Mouse (Mus musculus) lung, adult 2 months (tissue): ENCODE measurements around the gene Nrip1. TPM values are rescaled to one million over a fixed set of nuclear protein-coding genes. Genes with fewer than 3 reads are reported as not detected.

ENCODE experiments used
- DNase-seq: peaks from one replicate; pipeline ENCODE4 v3.0.0; 2022
- H3K4me1 ChIP-seq: fragments of 200-500 bp; 2 replicates; pipeline ENCODE4 v1.6.1; 2011; ENCODE audit warnings: low read length; ENCODE audit not compliant: control insufficient read depth, insufficient read depth
- H3K4me3 ChIP-seq: fragments of 200-500 bp; replicated peaks from 2 replicates; pipeline ENCODE3; 2011; ENCODE audit warnings: low read depth, mild to moderate bottlenecking, control low read depth, low read length; ENCODE audit errors: extremely low read depth
- CTCF ChIP-seq: fragments of 200-500 bp; IDR thresholded peaks from 2 replicates; pipeline ENCODE4 v1.5.1; 2011; ENCODE audit warnings: mild to moderate bottlenecking, low read length, control low read depth; ENCODE audit not compliant: insufficient read depth
- POLR2A ChIP-seq: fragments of 200-500 bp; IDR thresholded peaks from 2 replicates; pipeline ENCODE4 v1.6.1; 2011; ENCODE audit warnings: low read depth, mild to moderate bottlenecking, control low read depth, low read length, borderline replicate concordance; ENCODE audit errors: extremely low read depth
- WGBS: fragments of 180-500 bp; shearing (Covaris S2); methylation state at CpG from one replicate; pipeline ENCODE4 v1.1.7; 2018; 5-methylcytosine and 5-hydroxymethylcytosine counted together
- polyA plus RNA-seq: library from polyadenylated mRNA; depleted of rRNA; stranded (reverse); fragments of >200 nt; gene quantifications from 2 replicates; pipeline ENCODE4 v1.2.3, GENCODE M21; 2012

Gene Nrip1
- polyA plus RNA-seq, 1 experiment: 8.0 TPM

GRCm38 (mm10) chr16:76293765-76294463, 79.7 kb downstream of the Nrip1 start:
- no peak for TF ChIP-seq POLR2A
- TF ChIP-seq CTCF: no peak
- WGBS: 84% methylated on average over 20 of the region's 20 CpGs
- Histone ChIP-seq H3K4me1 (peaks cover 2% of the 10 kb centered on the region; the same call in 1 of the 2 replicates), H3K4me3 (no peak overlapping the region)
- no peak for DNase-seq

DNA sequence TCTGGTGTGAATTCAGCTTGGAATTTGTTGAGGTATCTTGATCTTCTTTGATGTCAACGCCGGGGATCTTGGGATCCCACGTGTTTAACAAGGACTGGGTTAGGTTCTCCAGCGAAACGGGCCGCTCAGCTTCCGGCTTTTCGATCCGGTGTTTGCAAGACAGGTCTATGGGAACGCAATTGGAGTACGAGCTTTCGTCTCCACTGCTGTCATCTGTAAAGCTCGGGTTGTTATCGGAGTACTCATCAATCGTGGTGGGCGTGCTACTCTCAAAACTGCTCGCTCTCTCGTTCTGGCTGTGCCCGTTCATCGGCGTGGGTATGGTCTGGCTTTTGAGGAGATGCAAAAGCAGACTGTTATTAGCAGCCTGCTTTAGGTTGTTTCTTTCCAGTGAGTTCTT, 80.5 kb downstream of the Nrip1 start:
- 95% methylated on average over 21 of the region's 21 CpGs for WGBS
- Histone ChIP-seq H3K4me3 (no peak overlapping the region), H3K4me1 (peaks cover 2% of the 10 kb centered on the region; the same call in 1 of the 2 replicates)
- TF ChIP-seq POLR2A: no peak
- no peak for TF ChIP-seq CTCF
- DNase-seq: no peak

GRCm38 (mm10) chr16:76292656-76293055, 81.0 kb downstream of the Nrip1 start:
- no peak for DNase-seq
- WGBS: 84% methylated on average over 15 of the region's 15 CpGs
- Histone ChIP-seq H3K4me3 (no peak overlapping the region), H3K4me1 (no peaks in the 10 kb centered on the region)
- TF ChIP-seq POLR2A (no peak), CTCF (no peak)

DNA sequence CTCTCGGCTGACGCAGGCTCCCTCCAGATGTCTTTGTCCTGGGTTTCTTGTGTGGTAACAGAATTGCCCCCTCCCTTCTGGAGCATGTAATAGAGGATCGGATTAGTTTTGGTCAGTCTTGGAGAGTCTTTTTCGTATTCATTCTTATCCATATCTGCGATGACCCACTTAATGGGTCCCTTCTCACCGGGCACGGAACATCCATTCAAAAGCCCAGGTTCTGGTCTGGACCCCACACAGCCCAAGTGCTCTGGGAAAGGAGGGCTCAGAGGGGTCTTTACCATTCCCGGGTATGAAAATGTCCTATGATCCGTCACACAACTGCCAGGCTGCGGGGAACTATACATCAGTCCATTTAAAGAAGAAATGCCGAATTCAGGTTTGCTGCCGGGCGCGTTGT, 82.3 kb downstream of the Nrip1 start:
- TF ChIP-seq POLR2A: no peak
- no peak for TF ChIP-seq CTCF
- 95% methylated on average over 14 of the region's 14 CpGs for WGBS
- Histone ChIP-seq H3K4me1 (no peaks in the 10 kb centered on the region), H3K4me3 (no peak overlapping the region)
- DNase-seq: no peak

GRCm38 (mm10) chr16:76289495-76289894, 84.1 kb downstream of the Nrip1 start:
- no peak for TF ChIP-seq POLR2A
- 82% methylated on average over 2 of the region's 2 CpGs for WGBS
- Histone ChIP-seq H3K4me3 (no peak overlapping the region), H3K4me1 (no peaks in the 10 kb centered on the region)
- DNase-seq: no peak

- Histone ChIP-seq H3K4me1 (no peaks in the 10 kb centered on the region), H3K4me3 (no peak overlapping the region)
- no peak for TF ChIP-seq CTCF
- DNase-seq: no peak
- WGBS: 35% methylated on average over 3 of the region's 3 CpGs
These were observed 89.8 kb downstream of the Nrip1 start for GRCm38 (mm10) chr16:76283796-76284195.

DNA sequence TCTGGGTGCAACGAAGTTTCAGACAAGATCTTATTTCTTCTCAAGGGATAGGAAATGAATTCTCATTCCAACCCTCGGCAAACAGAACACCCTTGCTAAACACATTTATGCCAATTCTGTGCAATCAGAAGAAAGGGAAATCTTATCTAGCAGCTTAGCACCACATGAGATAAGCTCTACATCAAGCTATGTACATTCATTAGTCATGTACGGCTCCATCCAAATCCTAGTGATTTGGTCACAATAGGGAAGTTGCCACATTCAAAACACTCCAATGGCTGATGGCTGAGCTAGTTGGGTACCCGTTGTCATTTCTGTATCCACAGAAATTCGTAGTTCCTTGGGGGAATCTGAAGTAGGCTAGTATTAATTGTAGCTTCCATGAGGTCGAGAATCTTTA, 91.8 kb downstream of the Nrip1 start:
- no peak for TF ChIP-seq CTCF
- TF ChIP-seq POLR2A: no peak
- Histone ChIP-seq H3K4me3 (no peak overlapping the region), H3K4me1 (no peaks in the 10 kb centered on the region)
- DNase-seq: no peak
- WGBS: 73% methylated on average over 6 of the region's 6 CpGs

- Histone ChIP-seq H3K4me1 (no peaks in the 10 kb centered on the region), H3K4me3 (no peak overlapping the region)
- TF ChIP-seq POLR2A (no peak), CTCF (no peak)
- no peak for DNase-seq
- WGBS: 78% methylated on average over 8 of the region's 8 CpGs
These were observed 93.3 kb downstream of the Nrip1 start for GRCm38 (mm10) chr16:76280365-76280764.

GRCm38 (mm10) chr16:76276271-76276670, 97.4 kb downstream of the Nrip1 start:
- Histone ChIP-seq H3K4me3 (no peak overlapping the region), H3K4me1 (no peaks in the 10 kb centered on the region)
- 77% methylated on average over 3 of the region's 3 CpGs for WGBS
- TF ChIP-seq POLR2A (no peak), CTCF (no peak)
- no peak for DNase-seq

- WGBS: 90% methylated on average over 3 of the region's 3 CpGs
- no peak for DNase-seq
- TF ChIP-seq POLR2A (no peak), CTCF (no peak)
- no peaks in the 10 kb centered on the region for H3K4me1 ChIP-seq
- no peak overlapping the region for H3K4me3 ChIP-seq
These were observed 98.0 kb downstream of the Nrip1 start for GRCm38 (mm10) chr16:76275584-76275983.

GRCm38 (mm10) chr16:76275166-76275565, 98.5 kb downstream of the Nrip1 start:
- no peaks in the 10 kb centered on the region for H3K4me1 ChIP-seq
- WGBS: 72% methylated on average over 7 of the region's 7 CpGs
- DNase-seq: no peak
- no peak for TF ChIP-seq CTCF
- TF ChIP-seq POLR2A: no peak
- H3K4me3 ChIP-seq: no peak overlapping the region
